Mouse (Mus musculus) liver, adult 2 months (tissue): ENCODE data around the gene Hdac7.

Experiments
- CTCF ChIP-seq: fragments of 200-500 bp; IDR thresholded peaks from 2 replicates; pipeline ENCODE4 v1.5.1; 2011; ENCODE audit warnings: low read depth, low read length, control low read depth
- POLR2A ChIP-seq: fragments of 200-500 bp; IDR thresholded peaks from 2 replicates; pipeline ENCODE4 v1.6.1; 2011; ENCODE audit warnings: low read length, control low read depth; ENCODE audit not compliant: insufficient read depth; ENCODE audit errors: extremely low read depth

DNA sequence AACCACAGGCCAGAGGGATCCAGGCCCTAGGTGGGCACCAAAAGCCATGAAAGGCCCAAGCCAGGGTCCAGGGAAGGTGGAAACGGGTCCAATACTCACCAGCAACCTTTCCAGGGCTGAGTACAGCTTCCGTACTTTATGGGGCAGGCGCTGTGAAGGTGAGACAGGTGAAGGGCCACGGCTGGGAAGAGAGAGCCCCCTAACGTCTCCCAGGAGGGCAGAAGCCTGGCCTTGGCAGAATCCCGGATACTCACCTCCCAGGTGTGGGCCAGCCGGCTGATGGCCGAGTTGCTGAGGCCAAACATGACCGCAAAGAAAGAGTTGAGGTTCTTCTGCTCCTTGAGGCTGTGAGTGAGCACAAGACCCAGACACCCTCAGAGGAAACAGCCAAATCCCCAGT, 94.9 kb downstream of the Hdac7 start:
- TF ChIP-seq POLR2A (no peak), CTCF (no peak)
